Mouse (Mus musculus): ENCODE data around the gene Hps4. TPM values are rescaled to one million over a fixed set of nuclear protein-coding genes. Genes with fewer than 3 reads are reported as not detected.
A peak's percentile ranks its signal among the peaks of the same experiment; 100 is the strongest.

Hps4 gene
- polyA plus RNA-seq, 2 experiments, result 7.5 to 10.6 TPM

DNA sequence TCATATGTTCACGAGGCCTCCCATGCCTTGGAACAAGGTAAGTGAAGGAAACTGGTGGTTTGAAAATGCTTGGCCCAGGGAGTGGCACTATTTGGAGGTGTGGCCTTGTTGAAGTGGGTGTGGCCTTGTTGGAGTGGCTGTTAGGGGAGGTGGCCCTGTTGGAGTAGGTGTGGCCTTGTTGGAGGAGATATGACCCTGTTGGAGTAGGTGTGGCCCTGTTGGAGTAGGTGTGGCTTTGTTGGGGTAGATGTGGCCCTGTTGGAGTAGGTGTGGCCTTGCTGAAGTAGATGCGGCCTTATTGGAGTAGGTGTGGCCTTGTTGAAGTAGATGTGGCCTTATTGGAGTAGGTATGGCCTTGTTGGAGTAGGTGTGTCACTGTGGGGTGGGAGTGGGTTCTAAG is 43.1 kb downstream of the Hps4 start:
- H3K27ac ChIP-seq, result no peak overlapping the region
- no peak for TF ChIP-seq EP300 (IDR thresholded peaks at IDR 0.05; ENCODE audit: low read depth)
- TF ChIP-seq CTCF (IDR thresholded peaks at IDR 0.05; ENCODE audit: low read depth), result no peak
- H3K9ac ChIP-seq (replicated peaks), result no peak overlapping the region
- 35% methylated on average over 2 of the region's 2 CpGs for WGBS (ENCODE audit: insufficient replicate concordance)
- H3K9me3 ChIP-seq (ENCODE audit: control insufficient read depth, low read length), result no peaks in the 10 kb centered on the region
- no peaks in the 10 kb centered on the region for H3K36me3 ChIP-seq (replicated peaks; ENCODE audit: control insufficient read depth, insufficient read depth, low read depth)
- ATAC-seq (ENCODE audit: insufficient read depth) (peak; percentile 91), DNase-seq (ENCODE audit: low read depth in 3 of 3, low spot score in 3 of 3) (peak; percentile 35 to 69 (median 52))
- H3K4me3 ChIP-seq (ENCODE audit: insufficient read depth in 1 of 2, low read depth in 2 of 2, low read length in 2 of 2), result no peak overlapping the region
- H3K4me2 ChIP-seq (ENCODE audit: low read depth), result no peak overlapping the region
- no peaks in the 10 kb centered on the region; the same call in 1 of the 2 replicates for H3K27me3 ChIP-seq (ENCODE audit: control insufficient read depth, insufficient read depth, low read length)
- H3K4me1 ChIP-seq (replicated peaks; ENCODE audit: control insufficient read depth in 2 of 2, insufficient read depth in 2 of 2, low read length in 1 of 2), result peaks cover 0 to 15% of the 10 kb centered on the region in 2 experiments; a peak in 2 of 4 replicates

DNA sequence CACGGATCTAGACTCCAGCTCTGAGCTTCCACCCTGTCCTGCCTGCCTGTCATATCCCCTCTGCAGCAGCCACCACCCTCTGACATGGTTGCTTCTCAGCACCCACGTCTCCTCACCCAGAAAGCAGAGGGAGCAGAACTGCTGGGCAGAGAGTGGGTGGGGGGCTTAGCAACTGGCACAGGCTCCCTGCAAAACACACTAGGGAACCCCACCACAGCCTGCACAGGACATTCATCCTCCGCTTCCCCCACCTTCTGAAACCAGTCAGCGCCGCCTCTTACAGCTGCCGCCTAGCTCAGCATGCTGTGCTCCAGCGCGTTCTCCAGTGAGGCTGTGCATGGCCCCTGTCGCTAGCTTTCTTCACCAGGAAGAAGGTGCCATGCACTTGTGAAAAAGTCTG is 46.5 kb downstream of the Hps4 start:
- peaks cover 0 to 13% of the 10 kb centered on the region in 2 experiments; a peak in 2 of 4 replicates for H3K4me1 ChIP-seq (replicated peaks; ENCODE audit: control insufficient read depth in 2 of 2, insufficient read depth in 2 of 2, low read length in 1 of 2)
- no peak overlapping the region for H3K4me3 ChIP-seq (ENCODE audit: insufficient read depth in 1 of 2, low read depth in 2 of 2, low read length in 2 of 2)
- DNase-seq (ENCODE audit: low read depth in 3 of 3, low spot score in 3 of 3) (no peak), ATAC-seq (ENCODE audit: insufficient read depth) (no peak)
- H3K9me3 ChIP-seq (ENCODE audit: control insufficient read depth, low read length), result no peaks in the 10 kb centered on the region
- no peaks in the 10 kb centered on the region for H3K36me3 ChIP-seq (replicated peaks; ENCODE audit: control insufficient read depth, insufficient read depth, low read depth)
- no peak for TF ChIP-seq EP300 (IDR thresholded peaks at IDR 0.05; ENCODE audit: low read depth)
- no peak for TF ChIP-seq CTCF (IDR thresholded peaks at IDR 0.05; ENCODE audit: low read depth)
- H3K9ac ChIP-seq (replicated peaks), result no peak overlapping the region
- no peak overlapping the region for H3K4me2 ChIP-seq (ENCODE audit: low read depth)
- WGBS (ENCODE audit: insufficient replicate concordance), result 71% methylated on average over 9 of the region's 9 CpGs
- H3K27ac ChIP-seq, result no peak overlapping the region
- H3K27me3 ChIP-seq (ENCODE audit: control insufficient read depth, insufficient read depth, low read length), result peaks cover 15% of the 10 kb centered on the region

DNA sequence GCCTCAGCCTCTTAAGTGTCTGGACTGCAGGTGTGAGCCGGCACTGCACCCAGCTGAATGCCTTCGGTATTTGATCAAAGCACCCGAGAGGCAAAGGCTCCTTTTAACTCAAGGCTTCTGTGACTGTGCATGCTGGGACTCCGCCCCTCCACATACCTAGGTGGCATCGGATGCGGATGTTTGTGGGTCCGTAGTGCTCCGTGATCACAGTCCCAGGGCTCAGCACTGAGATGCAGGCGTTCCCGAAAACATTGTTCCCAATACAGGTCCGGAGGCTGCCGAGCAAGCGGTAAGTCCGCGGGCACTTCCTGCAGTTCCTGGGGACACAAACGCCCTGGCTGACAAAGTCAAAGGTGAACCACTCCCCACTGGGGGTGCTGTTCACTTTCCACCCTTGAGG is 48.1 kb downstream of the Hps4 start:
- TF ChIP-seq EP300 (IDR thresholded peaks at IDR 0.05; ENCODE audit: low read depth), result no peak
- no peak for TF ChIP-seq CTCF (IDR thresholded peaks at IDR 0.05; ENCODE audit: low read depth)
- Histone ChIP-seq H3K27ac (no peak overlapping the region), H3K9ac (replicated peaks) (no peak overlapping the region), H3K9me3 (ENCODE audit: control insufficient read depth, low read length) (no peaks in the 10 kb centered on the region), H3K4me1 (replicated peaks; ENCODE audit: control insufficient read depth in 2 of 2, insufficient read depth in 2 of 2, low read length in 1 of 2) (peaks cover 0 to 5% of the 10 kb centered on the region in 2 experiments; a peak in 2 of 4 replicates), H3K4me3 (ENCODE audit: insufficient read depth in 1 of 2, low read depth in 2 of 2, low read length in 2 of 2) (no peak overlapping the region), H3K4me2 (ENCODE audit: low read depth) (no peak overlapping the region), H3K27me3 (ENCODE audit: control insufficient read depth, insufficient read depth, low read length) (peaks cover 32% of the 10 kb centered on the region), H3K36me3 (replicated peaks; ENCODE audit: control insufficient read depth, insufficient read depth, low read depth) (no peaks in the 10 kb centered on the region)
- ATAC-seq (ENCODE audit: insufficient read depth), result no peak
- WGBS (ENCODE audit: insufficient replicate concordance), result 48% methylated on average over 16 of the region's 16 CpGs
- DNase-seq (ENCODE audit: low read depth in 3 of 3, low spot score in 3 of 3), result no peak

DNA sequence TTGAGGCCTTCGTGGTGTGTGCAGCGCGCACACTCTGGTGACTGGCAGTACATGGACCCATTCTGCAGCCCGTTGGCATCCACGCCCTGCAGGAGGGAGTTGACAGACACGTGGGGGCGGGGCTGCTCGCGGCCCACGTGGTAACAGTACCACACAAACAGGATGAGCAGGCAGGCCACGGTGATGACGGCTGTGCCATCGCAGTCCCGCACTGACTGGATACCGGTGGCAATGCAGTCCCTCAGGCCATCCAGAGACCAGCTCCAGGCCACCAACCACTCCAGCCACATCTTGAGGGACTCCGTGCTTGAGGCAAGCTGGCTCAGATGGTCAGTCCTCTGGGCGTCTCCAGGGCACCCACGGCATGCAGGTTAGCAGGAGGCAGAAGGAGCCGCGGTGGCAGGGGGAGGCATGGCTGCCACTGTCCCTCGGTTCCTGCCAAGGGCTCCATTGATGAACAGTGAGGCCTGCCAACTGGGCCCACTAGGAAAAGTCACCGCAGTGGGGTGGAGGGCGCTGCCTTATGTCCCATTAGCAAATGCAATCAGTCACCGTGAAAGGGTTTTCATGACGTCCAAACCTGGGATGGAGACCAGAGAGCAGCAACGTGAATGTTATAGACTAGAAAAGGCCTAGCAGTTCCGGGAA is 48.9 kb downstream of the Hps4 start:
- no peak overlapping the region for H3K4me3 ChIP-seq (ENCODE audit: insufficient read depth in 1 of 2, low read depth in 2 of 2, low read length in 2 of 2)
- DNase-seq (ENCODE audit: low read depth in 3 of 3, low spot score in 3 of 3) (no peak), ATAC-seq (ENCODE audit: insufficient read depth) (no peak)
- no peak overlapping the region for H3K9ac ChIP-seq (replicated peaks)
- peaks cover 32% of the 10 kb centered on the region for H3K27me3 ChIP-seq (ENCODE audit: control insufficient read depth, insufficient read depth, low read length)
- no peaks in the 10 kb centered on the region for H3K4me1 ChIP-seq (replicated peaks; ENCODE audit: control insufficient read depth in 2 of 2, insufficient read depth in 2 of 2, low read length in 1 of 2)
- H3K36me3 ChIP-seq (replicated peaks; ENCODE audit: control insufficient read depth, insufficient read depth, low read depth), result no peaks in the 10 kb centered on the region
- no peaks in the 10 kb centered on the region for H3K9me3 ChIP-seq (ENCODE audit: control insufficient read depth, low read length)
- WGBS (ENCODE audit: insufficient replicate concordance), result 54% methylated on average over 27 of the region's 27 CpGs
- no peak overlapping the region for H3K27ac ChIP-seq
- TF ChIP-seq CTCF (IDR thresholded peaks at IDR 0.05; ENCODE audit: low read depth), result no peak
- TF ChIP-seq EP300 (IDR thresholded peaks at IDR 0.05; ENCODE audit: low read depth), result no peak
- no peak overlapping the region for H3K4me2 ChIP-seq (ENCODE audit: low read depth)

DNA sequence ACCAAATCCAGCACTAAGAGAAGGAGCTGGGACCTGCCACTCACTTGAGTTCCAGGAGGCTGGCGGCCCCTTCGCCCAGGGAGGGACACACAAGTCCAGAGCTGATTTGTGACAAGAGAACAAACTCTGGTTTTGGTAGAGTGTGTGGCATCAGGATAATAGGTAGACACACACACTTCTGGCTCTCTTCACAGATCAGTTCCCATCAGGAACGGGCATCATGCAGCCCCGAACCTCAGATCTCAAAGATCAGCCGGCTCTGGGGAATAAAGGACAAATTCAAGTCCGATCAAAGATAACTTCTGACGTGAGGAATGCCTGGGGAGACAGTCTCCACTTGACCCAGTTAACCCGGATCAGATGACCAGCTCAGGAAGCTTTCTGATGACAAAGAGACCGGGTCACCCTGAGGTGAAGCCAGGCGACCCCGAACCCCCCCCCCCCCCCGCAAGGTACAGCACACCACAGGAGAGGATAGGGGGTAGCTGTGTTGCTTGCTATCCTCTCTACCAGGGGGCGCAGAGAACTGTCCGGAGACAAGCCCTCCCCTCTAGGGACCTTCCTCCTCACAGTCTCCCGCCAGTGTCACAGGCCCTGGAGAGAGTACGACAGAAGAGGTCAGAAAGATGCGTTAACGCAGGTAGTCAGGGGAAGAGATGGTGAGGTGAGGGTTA is 51.0 kb downstream of the Hps4 start:
- Histone ChIP-seq H3K27me3 (ENCODE audit: control insufficient read depth, insufficient read depth, low read length) (peaks cover 32% of the 10 kb centered on the region), H3K9ac (replicated peaks) (no peak overlapping the region), H3K4me2 (ENCODE audit: low read depth) (no peak overlapping the region), H3K4me1 (replicated peaks; ENCODE audit: control insufficient read depth in 2 of 2, insufficient read depth in 2 of 2, low read length in 1 of 2) (no peaks in the 10 kb centered on the region), H3K27ac (no peak overlapping the region), H3K9me3 (ENCODE audit: control insufficient read depth, low read length) (no peaks in the 10 kb centered on the region), H3K4me3 (ENCODE audit: insufficient read depth in 1 of 2, low read depth in 2 of 2, low read length in 2 of 2) (no peak overlapping the region), H3K36me3 (replicated peaks; ENCODE audit: control insufficient read depth, insufficient read depth, low read depth) (no peaks in the 10 kb centered on the region)
- no peak for DNase-seq (ENCODE audit: low read depth in 3 of 3, low spot score in 3 of 3)
- 11% methylated on average over 17 of the region's 18 CpGs for WGBS (ENCODE audit: insufficient replicate concordance)
- TF ChIP-seq EP300 (IDR thresholded peaks at IDR 0.05; ENCODE audit: low read depth), result no peak
- TF ChIP-seq CTCF (IDR thresholded peaks at IDR 0.05; ENCODE audit: low read depth), result no peak
- no peak for ATAC-seq (ENCODE audit: insufficient read depth)
